Mouse (Mus musculus) hematopoietic stem cell, adult 5-6 weeks (primary cell): ENCODE measurements around the gene Ptprb. TPM values are rescaled to one million over a fixed set of nuclear protein-coding genes. Genes with fewer than 3 reads are reported as not detected.
A peak's percentile ranks its signal among the peaks of the same experiment; 100 is the strongest.

ENCODE experiments used
- ATAC-seq, 2 experiments: fragments of 125-278 bp in 1 of 2; replicated peaks in 1 of 2; 2 replicates each; pipeline ENCODE4 v1.8.0; 2016 to 2017; ENCODE audit warnings: inconsistent platforms in 2 of 2, mild to moderate bottlenecking in 2 of 2, moderate number of reproducible peaks in 2 of 2, low read depth in 1 of 2, moderate TSS enrichment in 1 of 2; ENCODE audit not compliant: low FRiP score in 2 of 2, poor library complexity in 2 of 2, severe bottlenecking in 2 of 2, insufficient read depth in 1 of 2, low TSS enrichment in 1 of 2
- total RNA-seq: library from RNA; stranded (forward); fragments of 172-1452, 232-1000 nt; gene quantifications from 2 replicates; pipeline ENCODE4 v1.2.3, GENCODE M21; 2017

The Ptprb gene
- total RNA-seq, 1 experiment from 2014 or later = not detected

GRCm38 (mm10) chr10:116396966-116397365, 121.6 kb downstream of the Ptprb start:
- ATAC-seq = no peak

- 0 out of 4 replicates have a peak, but pooled peaks of 1 of the 2 experiments have one; percentile 5 for ATAC-seq
These were observed 122.2 kb downstream of the Ptprb start for GRCm38 (mm10) chr10:116397573-116397972.

DNA sequence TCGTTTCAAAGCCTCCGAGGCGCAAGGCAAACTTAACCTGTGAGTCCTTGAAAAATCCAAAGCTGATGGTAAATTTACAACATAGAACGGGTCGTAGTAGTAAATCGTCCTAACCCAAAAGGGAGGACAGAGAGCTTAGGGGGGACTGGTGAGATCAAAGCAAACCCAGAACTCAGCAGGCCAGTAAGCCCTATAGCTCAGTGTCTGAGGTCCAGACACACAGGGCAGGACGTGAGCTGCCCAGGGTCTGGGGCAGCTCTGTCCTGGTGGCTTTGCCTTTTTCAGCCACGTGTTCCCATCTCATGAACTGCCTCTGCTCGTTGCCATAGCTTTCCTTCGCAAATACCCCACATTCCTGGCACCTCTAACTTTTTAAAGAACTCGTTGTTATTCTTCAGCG, 122.7 kb downstream of the Ptprb start:
- ATAC-seq = no peak

DNA sequence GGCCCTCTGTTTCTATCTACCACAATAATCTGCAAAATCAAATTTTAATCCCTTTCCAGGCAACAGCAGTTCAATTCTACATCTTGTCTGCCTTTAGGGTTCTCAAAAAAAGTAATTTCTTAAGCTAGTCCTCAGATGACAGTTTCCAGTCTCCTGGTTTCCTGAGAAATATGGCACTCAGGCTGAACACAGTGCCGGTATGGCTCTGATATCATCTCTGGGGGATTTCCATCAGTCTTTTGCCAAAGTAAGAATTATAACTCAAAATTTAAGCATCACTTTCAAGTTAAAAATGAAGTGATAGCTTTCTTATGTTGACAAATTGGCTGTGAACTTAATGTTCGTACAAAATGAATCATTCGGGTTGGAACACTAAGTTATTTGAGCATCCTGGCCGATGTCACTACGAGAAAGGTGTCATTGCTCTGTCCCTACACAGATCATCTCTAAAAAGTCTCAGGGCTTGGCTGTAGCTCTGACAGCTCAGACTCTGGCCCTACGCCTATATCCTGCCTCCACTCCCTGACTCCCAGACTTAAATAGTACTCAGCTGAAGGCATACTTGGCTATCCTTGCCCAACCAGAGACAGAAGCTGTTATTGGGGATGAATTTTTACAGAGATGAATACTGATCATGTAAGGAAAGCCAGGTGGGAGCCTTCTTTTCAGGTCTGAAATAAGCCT, 127.6 kb downstream of the Ptprb start:
- ATAC-seq = no peak

DNA sequence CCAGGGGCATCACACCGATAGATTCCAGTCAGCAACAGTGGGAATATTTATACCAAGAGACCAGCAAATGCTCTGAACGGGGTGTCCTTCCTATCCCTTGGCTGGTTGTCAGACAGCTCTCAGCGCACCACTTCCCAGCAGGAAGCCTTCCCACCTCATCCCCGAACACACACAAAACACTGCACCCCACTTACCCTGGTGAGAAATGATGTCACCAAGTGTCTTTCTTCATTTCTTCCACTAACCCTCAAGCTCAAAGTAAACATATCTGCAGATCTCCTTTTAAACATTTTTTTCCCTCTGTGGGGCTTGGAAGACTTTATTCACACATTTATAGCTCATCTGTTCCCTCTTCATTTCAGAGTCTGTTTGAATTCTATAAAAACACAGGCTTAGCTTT, 128.4 kb downstream of the Ptprb start:
- ATAC-seq = no peak

DNA sequence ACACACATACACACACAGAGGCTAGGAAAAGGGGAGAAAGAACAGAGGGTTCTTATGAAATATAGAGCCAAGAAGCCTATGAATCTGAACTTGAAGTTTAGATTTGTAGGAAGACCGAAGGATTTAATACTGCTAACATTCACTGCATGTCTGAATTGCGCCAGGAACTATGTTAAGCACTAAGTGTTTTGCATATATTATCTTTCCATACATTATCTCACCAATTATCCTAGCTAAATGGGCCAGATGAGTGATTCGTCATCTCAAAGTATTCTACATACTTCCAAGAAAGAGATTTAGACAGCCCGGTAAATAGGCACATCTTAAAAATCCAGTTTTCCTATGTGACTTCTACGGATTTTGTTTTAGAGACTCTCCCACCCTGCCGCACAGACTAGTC, 129.7 kb downstream of the Ptprb start:
- ATAC-seq = no peak

DNA sequence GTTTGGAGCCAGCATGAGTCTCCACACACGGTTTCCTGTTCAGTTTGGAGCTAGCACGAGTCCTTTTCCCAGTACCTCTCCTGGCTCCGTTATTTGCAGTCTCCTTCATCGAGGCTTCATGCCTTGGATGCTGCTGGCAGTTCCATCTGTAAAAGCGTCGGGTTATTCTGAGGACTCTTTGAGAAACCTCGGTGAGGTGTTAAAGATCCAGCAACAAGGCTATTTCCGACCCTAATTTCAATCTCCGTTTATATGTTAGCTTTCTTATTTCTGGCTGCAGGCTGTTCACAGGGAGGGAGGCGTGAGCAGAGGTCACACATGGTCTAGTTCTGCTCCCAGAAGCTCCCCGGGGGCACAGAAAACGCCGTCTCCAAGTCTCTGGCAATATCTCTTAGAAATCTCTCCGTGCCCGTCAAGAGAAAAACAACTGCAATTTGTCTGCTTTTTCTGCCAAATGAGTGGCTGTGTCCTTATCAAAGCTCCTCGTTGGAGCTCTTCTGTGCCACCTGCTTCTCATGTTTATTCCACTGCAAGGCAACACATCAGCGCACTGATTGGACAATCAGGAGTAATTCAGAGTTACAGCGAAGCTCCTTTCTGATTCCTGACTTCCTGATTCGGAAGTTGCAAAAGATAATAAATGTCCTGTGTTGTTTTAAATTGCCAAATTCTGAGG, 132.5 kb downstream of the Ptprb start:
- no peak for ATAC-seq

DNA sequence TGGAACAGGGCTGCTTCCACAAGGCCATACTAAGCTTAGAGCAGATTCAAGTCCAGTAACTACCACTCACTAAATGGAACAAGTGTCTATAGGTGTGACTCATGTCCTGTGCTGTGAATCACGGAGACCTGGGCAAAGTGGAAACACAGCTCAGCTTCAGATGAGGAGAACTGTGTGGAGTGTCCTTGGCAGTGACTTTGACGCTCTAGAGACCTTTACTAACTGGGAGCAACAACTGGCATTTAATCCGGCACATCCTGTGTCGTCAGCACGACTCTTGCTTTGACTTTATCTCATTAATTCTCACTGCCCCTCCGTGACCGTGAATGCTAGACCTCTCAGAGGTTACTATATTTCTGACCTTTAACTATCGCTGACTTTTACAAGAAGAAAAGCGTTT, 135.5 kb downstream of the Ptprb start:
- no peak for ATAC-seq

DNA sequence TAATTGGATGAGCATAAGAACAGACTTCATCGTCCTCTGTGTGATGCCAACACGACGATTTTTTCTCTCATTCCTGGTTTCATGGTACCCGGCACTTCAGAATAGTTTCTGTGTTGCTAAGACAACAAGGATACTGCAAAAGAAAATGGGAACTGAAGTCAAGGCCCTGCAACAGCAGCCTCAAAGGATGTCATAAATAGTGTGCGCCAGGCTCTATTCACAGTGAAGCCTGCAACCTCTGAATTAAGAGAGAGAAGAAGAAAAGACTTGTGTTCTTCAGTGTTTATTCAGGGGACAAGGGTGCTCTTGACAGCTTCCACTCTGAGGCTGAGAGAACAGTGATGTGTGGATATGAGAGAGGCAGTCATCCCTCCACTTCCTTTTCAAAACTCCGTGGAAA, 140.8 kb downstream of the Ptprb start:
- ATAC-seq = no peak

DNA sequence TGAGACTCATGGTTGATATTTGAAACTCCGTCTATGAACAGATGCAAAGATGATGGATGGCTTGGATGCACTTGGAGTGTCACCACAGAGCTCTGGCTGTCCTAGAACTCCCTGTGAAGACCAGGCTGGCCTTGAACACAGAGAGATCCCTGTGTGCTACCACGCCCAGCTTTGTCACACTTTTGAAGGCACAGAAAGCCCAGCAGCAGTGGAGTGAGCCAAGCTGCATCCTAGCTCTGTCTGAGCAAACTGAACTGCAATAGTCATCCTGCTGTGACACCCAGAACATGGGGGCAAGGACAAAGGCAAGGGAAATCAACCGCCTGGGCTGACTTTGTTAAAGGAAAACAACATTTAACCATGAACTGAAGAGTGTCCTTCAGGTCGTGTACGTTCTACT, 141.4 kb downstream of the Ptprb start:
- no peak for ATAC-seq

GRCm38 (mm10) chr10:116418121-116418726, 142.9 kb downstream of the Ptprb start:
- no peak for ATAC-seq

DNA sequence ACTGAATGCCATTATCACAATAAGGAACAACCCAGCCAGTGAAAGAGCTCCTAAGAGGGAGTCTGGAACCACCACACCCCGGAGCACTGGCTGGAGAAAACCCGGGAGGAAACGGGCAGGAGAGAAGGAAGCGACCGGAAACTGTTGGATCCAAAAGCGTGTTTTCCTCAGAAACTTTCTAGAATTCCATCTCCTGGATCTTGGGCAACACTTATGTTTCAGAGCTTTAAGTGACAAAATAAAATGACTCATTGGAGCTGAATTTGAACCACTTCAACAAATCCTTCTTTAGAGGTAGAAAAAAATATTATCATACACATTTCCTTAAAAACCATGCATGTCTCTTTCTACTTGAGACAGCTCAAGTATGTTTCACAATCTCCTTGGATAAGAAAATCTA, 145.7 kb downstream of the Ptprb start:
- no peak for ATAC-seq

DNA sequence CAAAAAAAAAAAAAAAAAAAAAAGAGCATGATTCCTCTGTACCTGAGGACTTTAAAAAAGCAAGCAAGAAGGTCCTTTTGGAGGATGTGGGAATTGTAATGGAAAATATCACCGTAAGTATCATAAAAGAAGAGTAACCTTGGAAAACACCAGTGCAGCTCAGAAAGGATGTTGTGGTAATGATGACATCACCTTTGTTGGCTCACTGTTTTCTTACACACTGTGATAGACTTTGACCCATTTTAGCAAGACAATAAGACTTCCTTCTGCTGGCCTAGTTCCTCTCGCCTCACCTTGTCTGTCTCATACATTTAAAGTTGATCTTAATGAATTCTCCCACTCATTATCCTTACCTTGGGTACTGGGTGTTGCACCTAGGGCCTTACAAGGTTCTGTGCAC, 147.2 kb downstream of the Ptprb start:
- ATAC-seq = no peak

DNA sequence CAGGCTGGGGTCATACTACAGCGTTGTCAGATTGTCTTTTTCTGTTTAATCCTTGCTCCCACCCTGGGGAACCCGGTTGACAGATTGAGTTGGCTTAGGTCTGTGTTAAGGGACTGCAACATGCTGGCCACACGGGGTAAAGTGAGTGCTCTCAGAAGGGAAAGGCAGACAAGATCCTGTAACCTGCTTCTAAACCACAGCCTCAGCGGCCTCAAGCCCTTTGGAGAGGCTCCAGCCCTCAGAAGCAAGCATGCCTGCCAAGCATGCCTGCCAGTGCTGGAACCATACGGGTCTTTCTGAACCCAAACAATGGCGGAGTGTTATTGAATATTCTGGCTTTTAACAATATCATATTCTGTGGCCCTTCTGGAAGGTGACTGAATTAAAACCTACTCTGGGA, 149.6 kb downstream of the Ptprb start:
- no peak for ATAC-seq

DNA sequence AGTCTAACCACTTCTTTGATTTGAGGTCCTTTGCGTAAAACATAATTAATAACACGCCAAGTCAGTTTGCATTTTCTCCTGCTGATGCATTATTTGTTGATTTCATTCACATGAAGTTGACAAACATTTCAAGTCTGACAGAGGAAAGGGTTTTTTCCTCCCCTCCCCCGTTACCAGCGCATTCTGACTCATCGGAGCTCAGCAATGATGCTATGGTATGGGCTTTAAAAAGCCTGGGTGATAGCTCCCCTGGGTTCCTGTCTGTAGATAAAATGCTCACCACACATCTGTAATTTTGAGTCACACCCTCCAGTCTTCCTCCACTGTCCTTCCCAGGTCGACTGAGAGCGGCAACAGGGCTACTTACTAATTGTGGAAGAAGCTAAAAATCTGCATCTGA, 150.9 kb downstream of the Ptprb start:
- no peak for ATAC-seq

DNA sequence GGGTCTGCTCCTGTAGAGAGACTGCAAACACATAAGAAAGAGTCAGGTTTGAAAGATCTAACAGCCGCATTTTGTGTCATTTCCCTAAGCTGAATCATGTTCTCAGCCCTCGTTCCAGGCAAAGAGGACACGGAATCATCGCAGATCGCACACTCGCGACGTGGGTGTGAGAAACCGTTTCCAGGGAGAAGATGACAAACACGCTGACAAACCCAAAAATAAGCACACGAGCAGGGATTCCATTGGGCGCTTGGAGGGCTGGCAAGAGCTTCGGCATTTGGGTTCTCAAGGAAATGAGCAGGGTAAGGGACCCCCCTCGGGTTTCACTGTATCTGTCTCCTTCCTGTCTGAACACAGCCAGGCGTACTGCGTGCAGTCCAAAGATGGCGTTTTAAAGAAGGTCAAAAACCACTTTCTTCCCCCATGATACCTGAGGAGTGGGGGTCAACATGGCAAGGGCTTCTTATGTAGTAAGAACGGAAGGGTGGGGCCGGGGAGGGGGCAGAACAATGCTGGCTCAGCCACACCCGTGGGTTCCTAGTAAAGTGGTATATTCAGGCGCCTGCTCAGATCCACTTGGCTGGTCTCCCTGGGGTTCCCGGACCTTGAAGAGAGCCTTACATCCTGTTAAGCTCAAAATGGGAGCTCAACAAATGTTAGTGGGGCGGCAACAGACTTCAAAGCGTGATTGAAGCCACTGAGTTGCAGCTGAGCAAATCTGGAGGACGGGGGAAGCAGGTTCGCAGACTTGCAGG, 152.9 kb downstream of the Ptprb start:
- ATAC-seq = no peak

DNA sequence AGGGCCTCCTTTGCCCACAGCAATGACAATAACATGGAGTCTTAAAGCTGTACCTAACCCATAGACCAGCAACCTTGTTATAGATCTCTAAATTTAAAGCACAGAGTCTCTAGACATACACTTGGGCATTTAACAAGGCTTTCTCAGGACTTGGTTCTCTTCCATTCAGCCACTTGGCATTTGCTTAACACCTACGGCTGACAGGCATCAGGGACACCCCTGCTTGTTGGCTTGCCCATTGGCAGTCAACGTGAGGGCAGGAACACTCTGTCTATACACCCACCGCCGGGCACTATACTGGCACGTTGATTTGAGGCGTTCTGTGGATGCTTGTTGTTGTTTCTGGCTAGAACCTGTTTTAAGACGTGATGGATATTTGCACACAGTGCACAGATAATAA, 157.1 kb downstream of the Ptprb start:
- no peak for ATAC-seq

DNA sequence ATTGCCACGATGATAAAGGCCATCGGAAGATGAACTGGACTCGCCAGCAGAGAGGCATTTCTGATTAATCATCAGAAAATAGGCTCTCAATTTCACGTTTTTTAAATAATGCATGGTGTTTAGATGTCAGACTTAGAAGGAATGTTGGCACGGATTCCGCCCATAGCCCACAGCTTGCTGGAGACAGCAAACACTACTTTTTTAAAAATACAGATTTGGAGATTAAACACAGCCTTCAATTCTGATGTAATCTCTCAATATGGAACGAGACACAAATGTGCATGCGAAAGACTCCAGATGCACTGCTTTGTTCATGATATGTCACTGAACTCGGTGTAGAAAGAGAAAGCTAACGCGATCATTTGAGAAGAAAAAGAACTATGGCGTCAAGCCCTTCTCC, 160.1 kb downstream of the Ptprb start:
- ATAC-seq = no peak
